Mouse (Mus musculus) heart, postnatal 0 days (tissue): ENCODE measurements around the gene Plk5. TPM values are rescaled to one million over a fixed set of nuclear protein-coding genes. Genes with fewer than 3 reads are reported as not detected.
A peak's percentile ranks its signal among the peaks of the same experiment; 100 is the strongest.

Source experiments
- ATAC-seq: fragments of 200-750 bp; cut with Nextera tagmentation; 2 replicates; pipeline ENCODE4 v1.8.0; 2017; ENCODE audit warnings: low read depth, moderate number of reproducible peaks, moderate library complexity; ENCODE audit not compliant: insufficient read depth
- DNase-seq: peaks from one replicate; pipeline ENCODE4 v3.0.0-alpha.2; 2016; ENCODE audit warnings: low spot score
- H3K27ac ChIP-seq: fragments of 300-500 bp; sonication (generic); 2 replicates; pipeline ENCODE4 v1.5.1; 2014; ENCODE audit warnings: low read depth, mild to moderate bottlenecking
- H3K27me3 ChIP-seq: fragments of 300-500 bp; sonication (generic); 2 replicates; pipeline ENCODE4 v1.6.1; 2014; ENCODE audit warnings: low read length, mixed read lengths; ENCODE audit not compliant: control insufficient read depth, insufficient read depth
- H3K36me3 ChIP-seq: fragments of 300-500 bp; sonication (generic); replicated peaks from 2 replicates; pipeline ENCODE4 v1.6.1; 2014; ENCODE audit warnings: low read length, mixed read lengths; ENCODE audit not compliant: control insufficient read depth, insufficient read depth
- H3K4me1 ChIP-seq: fragments of 300-500 bp; sonication (generic); 2 replicates; pipeline ENCODE4 v1.6.1; 2014; ENCODE audit warnings: antibody characterized with exemption; ENCODE audit not compliant: control insufficient read depth, insufficient read depth
- H3K4me2 ChIP-seq: fragments of 300-500 bp; sonication (generic); 2 replicates; pipeline ENCODE4 v1.6.1; 2014; ENCODE audit warnings: low read depth, mild to moderate bottlenecking, low read length, moderate library complexity
- H3K4me3 ChIP-seq: fragments of 300-500 bp; sonication (generic); 2 replicates; pipeline ENCODE4 v1.5.1; 2014; ENCODE audit warnings: low read depth, low read length
- H3K9ac ChIP-seq: fragments of 300-500 bp; sonication (generic); replicated peaks from 2 replicates; pipeline ENCODE4 v1.6.1; 2014; ENCODE audit warnings: low read depth, low read length, mixed read lengths
- H3K9me3 ChIP-seq: fragments of 300-500 bp; sonication (generic); replicated peaks from 2 replicates; pipeline ENCODE4 v1.6.1; 2016; ENCODE audit warnings: low read length; ENCODE audit not compliant: control insufficient read depth
- CTCF ChIP-seq: IDR thresholded peaks from 2 replicates; pipeline ENCODE4 v1.5.1; 2016; ENCODE audit warnings: antibody characterized with exemption, control low read depth, low read depth
- EP300 ChIP-seq: IDR thresholded peaks from 2 replicates; pipeline ENCODE4 v1.6.1; 2016; ENCODE audit warnings: antibody characterized with exemption, low read depth
- whole genome bisulfite sequencing: fragments of 180-500 bp; shearing (Covaris S2); extraction: QIAGEN DNeasy Blood & Tissue Kit; methylation state at CpG from one replicate; pipeline ENCODE4 v1.1.7; 2014; 5-methylcytosine and 5-hydroxymethylcytosine counted together
- polyA plus RNA-seq: library from polyadenylated mRNA; unstranded; fragments of >200 nt; fragmentation: Nextera tagmentation; extraction: Ambion mirVana; gene quantifications from 2 replicates; pipeline ENCODE4 v1.2.1, GENCODE M21; 2015
- total RNA-seq: library from RNA; depleted of rRNA; stranded (reverse); fragments of >200 nt; gene quantifications from 2 replicates; pipeline ENCODE4 v1.2.3, GENCODE M21; 2014; ENCODE audit warnings: low replicate concordance

The Plk5 gene
- total and polyA plus RNA-seq, 2 experiments from 2014 or later: 0.05 to 1.7 TPM

- WGBS: 85% methylated on average over 5 of the region's 5 CpGs
- no peak overlapping the region for H3K27ac ChIP-seq
- TF ChIP-seq CTCF: no peak
- peaks cover 37% of the 10 kb centered on the region for H3K27me3 ChIP-seq
- no peak for DNase-seq
- no peak overlapping the region for H3K4me2 ChIP-seq
- peaks cover 4% of the 10 kb centered on the region; the same call in 1 of the 2 replicates for H3K4me1 ChIP-seq
- H3K4me3 ChIP-seq: no peak overlapping the region
- no peaks in the 10 kb centered on the region for H3K9me3 ChIP-seq
- no peak for ATAC-seq
- no peak overlapping the region for H3K9ac ChIP-seq
- H3K36me3 ChIP-seq: no peaks in the 10 kb centered on the region
Observed at GRCm38 (mm10) chr10:80332525-80332989, 23.7 kb upstream of the Plk5 start.

- Histone ChIP-seq H3K36me3 (no peaks in the 10 kb centered on the region), H3K27me3 (peaks cover 41% of the 10 kb centered on the region), H3K9ac (no peak overlapping the region), H3K4me3 (no peak overlapping the region), H3K4me1 (no peaks in the 10 kb centered on the region), H3K27ac (no peak overlapping the region), H3K4me2 (no peak overlapping the region), H3K9me3 (no peaks in the 10 kb centered on the region)
- no peak for ATAC-seq
- TF ChIP-seq EP300: no peak
- 86% methylated on average over 12 of the region's 12 CpGs for WGBS
- no peak for DNase-seq
Observed at GRCm38 (mm10) chr10:80336263-80336662, 20.0 kb upstream of the Plk5 start.

- peak; percentile 42 for ATAC-seq
- Histone ChIP-seq H3K4me3 (no peak overlapping the region), H3K4me2 (no peak overlapping the region), H3K27me3 (peaks cover 43% of the 10 kb centered on the region), H3K9me3 (no peaks in the 10 kb centered on the region), H3K27ac (no peak overlapping the region), H3K36me3 (no peaks in the 10 kb centered on the region), H3K9ac (no peak overlapping the region), H3K4me1 (peaks cover 15% of the 10 kb centered on the region)
- TF ChIP-seq EP300 (no peak), CTCF (peak; percentile 92)
- 21% methylated on average over 19 of the region's 19 CpGs for WGBS
- DNase-seq: peak; percentile 59
Observed at GRCm38 (mm10) chr10:80339941-80340750, 16.1 kb upstream of the Plk5 start.

- H3K27ac ChIP-seq: no peak overlapping the region
- H3K4me1 ChIP-seq: peaks cover 16% of the 10 kb centered on the region
- H3K36me3 ChIP-seq: no peaks in the 10 kb centered on the region
- no peak overlapping the region for H3K4me3 ChIP-seq
- ATAC-seq: no peak
- no peak overlapping the region for H3K9ac ChIP-seq
- WGBS: 42% methylated on average over 21 of the region's 21 CpGs
- no peak for DNase-seq
- peaks cover 51% of the 10 kb centered on the region for H3K27me3 ChIP-seq
- no peak for TF ChIP-seq CTCF
- no peaks in the 10 kb centered on the region for H3K9me3 ChIP-seq
- no peak overlapping the region for H3K4me2 ChIP-seq
Observed at GRCm38 (mm10) chr10:80341026-80341425, 15.2 kb upstream of the Plk5 start.

GRCm38 (mm10) chr10:80341491-80342304 lies 14.6 kb upstream of the Plk5 start:
- peak overlapping the region; percentile 16; the same call in 1 of the 2 replicates for H3K4me3 ChIP-seq
- no peak for DNase-seq
- no peak for TF ChIP-seq CTCF
- no peak for TF ChIP-seq EP300
- peaks cover 16% of the 10 kb centered on the region for H3K4me1 ChIP-seq
- 11% methylated on average over 47 of the region's 47 CpGs for WGBS
- H3K27me3 ChIP-seq: peaks cover 51% of the 10 kb centered on the region
- H3K4me2 ChIP-seq: peak overlapping the region; percentile 41; the same call in 1 of the 2 replicates
- H3K9me3 ChIP-seq: no peaks in the 10 kb centered on the region
- H3K9ac ChIP-seq: no peak overlapping the region
- no peaks in the 10 kb centered on the region for H3K36me3 ChIP-seq
- no peak for ATAC-seq
- H3K27ac ChIP-seq: no peak overlapping the region
